Mouse (Mus musculus): Measurements from ENCODE around the gene Txndc8. TPM values are rescaled to one million over a fixed set of nuclear protein-coding genes. Genes with fewer than 3 reads are reported as not detected.
A peak's percentile ranks its signal among the peaks of the same experiment; 100 is the strongest.

Txndc8 gene
- polyA plus RNA-seq, 1 experiment from 2014 or later: not detected

GRCm38 (mm10) chr4:57974400-57975117 lies 34.4 kb downstream of the Txndc8 start:
- H3K4me2 ChIP-seq: no peak overlapping the region
- no peak overlapping the region for H3K27ac ChIP-seq
- no peak overlapping the region for H3K4me3 ChIP-seq
- ATAC-seq: no peak
- 91% methylated on average over 6 of the region's 6 CpGs for WGBS
- H3K4me1 ChIP-seq: no peaks in the 10 kb centered on the region
- H3K27me3 ChIP-seq: no peaks in the 10 kb centered on the region
- H3K9ac ChIP-seq: no peak overlapping the region
- H3K36me3 ChIP-seq (ENCODE audit: poor library complexity, severe bottlenecking): no peaks in the 10 kb centered on the region
- no peaks in the 10 kb centered on the region for H3K9me3 ChIP-seq (replicated peaks)

GRCm38 (mm10) chr4:57973592-57974268 lies 35.2 kb downstream of the Txndc8 start:
- Histone ChIP-seq H3K4me1 (no peaks in the 10 kb centered on the region), H3K4me3 (no peak overlapping the region), H3K4me2 (no peak overlapping the region), H3K9me3 (replicated peaks) (no peaks in the 10 kb centered on the region), H3K36me3 (ENCODE audit: poor library complexity, severe bottlenecking) (no peaks in the 10 kb centered on the region), H3K9ac (no peak overlapping the region), H3K27me3 (no peaks in the 10 kb centered on the region), H3K27ac (no peak overlapping the region)
- no peak for ATAC-seq
- WGBS: 84% methylated on average over 6 of the region's 6 CpGs

GRCm38 (mm10) chr4:57970285-57970684 lies 38.6 kb downstream of the Txndc8 start:
- no peak for ATAC-seq

GRCm38 (mm10) chr4:57967195-57967594 lies 41.7 kb downstream of the Txndc8 start:
- no peaks in the 10 kb centered on the region for H3K4me1 ChIP-seq
- no peak overlapping the region for H3K4me2 ChIP-seq
- no peaks in the 10 kb centered on the region for H3K27me3 ChIP-seq
- no peak for ATAC-seq
- no peaks in the 10 kb centered on the region for H3K36me3 ChIP-seq (ENCODE audit: poor library complexity, severe bottlenecking)
- 76% methylated on average over 3 of the region's 3 CpGs for WGBS
- H3K27ac ChIP-seq: no peak overlapping the region
- H3K9ac ChIP-seq: no peak overlapping the region
- no peak overlapping the region for H3K4me3 ChIP-seq
- H3K9me3 ChIP-seq (replicated peaks): no peaks in the 10 kb centered on the region

More at GRCm38 (mm10) chr4:57970285-57970684, 38.6 kb downstream of the Txndc8 start:
- no peak overlapping the region for H3K4me3 ChIP-seq
- H3K27me3 ChIP-seq: no peaks in the 10 kb centered on the region
- no peaks in the 10 kb centered on the region for H3K36me3 ChIP-seq (ENCODE audit: poor library complexity, severe bottlenecking)
- no peak overlapping the region for H3K4me2 ChIP-seq
- no peak overlapping the region for H3K9ac ChIP-seq
- H3K9me3 ChIP-seq (replicated peaks): no peaks in the 10 kb centered on the region
- no peak overlapping the region for H3K27ac ChIP-seq
- no peaks in the 10 kb centered on the region for H3K4me1 ChIP-seq

- no peak for ATAC-seq
- H3K9me3 ChIP-seq (replicated peaks): no peaks in the 10 kb centered on the region
- H3K36me3 ChIP-seq (ENCODE audit: poor library complexity, severe bottlenecking): no peaks in the 10 kb centered on the region
- H3K4me1 ChIP-seq: no peaks in the 10 kb centered on the region
- no peak overlapping the region for H3K9ac ChIP-seq
- no peak overlapping the region for H3K4me3 ChIP-seq
- H3K4me2 ChIP-seq: no peak overlapping the region
- H3K27me3 ChIP-seq: no peaks in the 10 kb centered on the region
- H3K27ac ChIP-seq: no peak overlapping the region
- WGBS: 96% methylated on average over 4 of the region's 4 CpGs
Observed at GRCm38 (mm10) chr4:57965516-57965915, 43.4 kb downstream of the Txndc8 start.

- no peak overlapping the region for H3K9ac ChIP-seq
- H3K4me1 ChIP-seq: no peaks in the 10 kb centered on the region
- WGBS: 39% methylated on average over 1 of the region's 1 CpGs
- H3K4me2 ChIP-seq: no peak overlapping the region
- H3K36me3 ChIP-seq (ENCODE audit: poor library complexity, severe bottlenecking): no peaks in the 10 kb centered on the region
- ATAC-seq: no peak
- H3K9me3 ChIP-seq (replicated peaks): no peaks in the 10 kb centered on the region
- H3K27ac ChIP-seq: no peak overlapping the region
- H3K27me3 ChIP-seq: no peaks in the 10 kb centered on the region
- no peak overlapping the region for H3K4me3 ChIP-seq
Observed at GRCm38 (mm10) chr4:57964143-57964542, 44.8 kb downstream of the Txndc8 start.

- ATAC-seq: no peak
- Histone ChIP-seq H3K36me3 (ENCODE audit: poor library complexity, severe bottlenecking) (no peaks in the 10 kb centered on the region), H3K27ac (no peak overlapping the region), H3K9me3 (replicated peaks) (no peaks in the 10 kb centered on the region), H3K9ac (no peak overlapping the region), H3K4me3 (no peak overlapping the region), H3K27me3 (no peaks in the 10 kb centered on the region; the same call in 1 of the 2 replicates), H3K4me2 (no peak overlapping the region), H3K4me1 (peaks cover 24% of the 10 kb centered on the region)
- WGBS: 91% methylated on average over 8 of the region's 8 CpGs
Observed at GRCm38 (mm10) chr4:57959056-57959455, 49.9 kb downstream of the Txndc8 start.

- WGBS: 60% methylated on average over 9 of the region's 9 CpGs
- H3K27me3 ChIP-seq: no peaks in the 10 kb centered on the region; the same call in 1 of the 2 replicates
- no peak for ATAC-seq
- H3K27ac ChIP-seq: no peak overlapping the region
- peaks cover 30% of the 10 kb centered on the region for H3K4me1 ChIP-seq
- no peak overlapping the region for H3K4me2 ChIP-seq
- H3K9ac ChIP-seq: no peak overlapping the region
- H3K9me3 ChIP-seq (replicated peaks): no peaks in the 10 kb centered on the region
- H3K4me3 ChIP-seq: no peak overlapping the region
- H3K36me3 ChIP-seq (ENCODE audit: poor library complexity, severe bottlenecking): no peaks in the 10 kb centered on the region
Observed at GRCm38 (mm10) chr4:57958098-57958497, 50.8 kb downstream of the Txndc8 start.

GRCm38 (mm10) chr4:57957200-57958085 lies 51.5 kb downstream of the Txndc8 start:
- Histone ChIP-seq H3K27ac (no peak overlapping the region), H3K4me2 (peak overlapping the region; percentile 75), H3K4me1 (peaks cover 30% of the 10 kb centered on the region), H3K4me3 (peak overlapping the region; percentile 78), H3K9me3 (replicated peaks) (no peaks in the 10 kb centered on the region), H3K9ac (no peak overlapping the region), H3K27me3 (no peaks in the 10 kb centered on the region; the same call in 1 of the 2 replicates), H3K36me3 (ENCODE audit: poor library complexity, severe bottlenecking) (no peaks in the 10 kb centered on the region)
- no peak for ATAC-seq
- 51% methylated on average over 11 of the region's 11 CpGs for WGBS

GRCm38 (mm10) chr4:57956029-57956960 lies 52.6 kb downstream of the Txndc8 start, which contains the start of gene Txn1:
Txn1 (minus strand) TSS chr4:57956411.
- peak within 1 kb of the TSS; percentile 88 for H3K27ac ChIP-seq
- peak within 1 kb of the TSS; percentile 75 for H3K4me2 ChIP-seq
- peak within 1 kb of the TSS; percentile 78 for H3K4me3 ChIP-seq
- peaks cover 30% of the 10 kb centered on the region for H3K4me1 ChIP-seq
- H3K9me3 ChIP-seq (replicated peaks): no peaks in the 10 kb centered on the region
- no peaks in the 10 kb centered on the region; the same call in 1 of the 2 replicates for H3K27me3 ChIP-seq
- peaks cover 11% of the 10 kb centered on the region for H3K36me3 ChIP-seq (ENCODE audit: poor library complexity, severe bottlenecking)
- under 1% methylated on average over 68 of the region's 71 CpGs for WGBS
- ATAC-seq: peak; percentile 96
- H3K9ac ChIP-seq: peak within 1 kb of the TSS; percentile 89

GRCm38 (mm10) chr4:57955544-57955958 lies 53.4 kb downstream of the Txndc8 start:
- Histone ChIP-seq H3K36me3 (ENCODE audit: poor library complexity, severe bottlenecking) (peaks cover 19% of the 10 kb centered on the region), H3K4me2 (peak overlapping the region; percentile 75), H3K4me1 (peaks cover 30% of the 10 kb centered on the region), H3K4me3 (peak overlapping the region; percentile 78), H3K27me3 (no peaks in the 10 kb centered on the region; the same call in 1 of the 2 replicates), H3K9me3 (replicated peaks) (no peaks in the 10 kb centered on the region), H3K27ac (peak overlapping the region; percentile 88), H3K9ac (peak overlapping the region; percentile 89)
- WGBS: under 1% methylated on average over 25 of the region's 25 CpGs
- no peak; the same call in none of the 2 replicates for ATAC-seq

Measured in forebrain, embryonic 13.5 days (tissue).